Mouse (Mus musculus) ES-Bruce4 (cell line): ENCODE measurements around the gene Nxt1.

Experiments used
- CTCF ChIP-seq: IDR thresholded peaks from one replicate; pipeline ENCODE4 v1.8.1; 2011; ENCODE audit warnings: low read depth, low read length
- POLR2A ChIP-seq: IDR thresholded peaks from one replicate; pipeline ENCODE4 v1.8.1; 2011; ENCODE audit warnings: low read length; ENCODE audit not compliant: insufficient read depth

DNA sequence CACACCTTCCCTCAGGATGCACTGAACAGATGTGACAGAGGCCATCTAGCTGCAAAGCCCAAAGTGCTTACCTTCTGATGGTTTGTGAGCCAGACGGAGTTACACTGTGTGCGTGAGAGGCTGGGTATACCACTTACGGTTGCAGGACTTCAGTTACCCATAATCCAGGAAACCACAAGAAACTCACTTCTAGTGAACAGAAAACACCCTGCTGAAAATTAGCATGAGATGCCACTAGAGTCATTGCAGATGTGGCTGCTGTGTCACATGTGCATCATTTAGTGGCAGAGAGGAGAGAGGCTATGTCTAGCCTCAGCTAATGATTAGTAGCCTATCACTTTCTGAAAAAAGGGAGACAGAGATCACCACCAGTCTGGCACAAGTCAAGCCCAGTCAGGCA lies 47.9 kb upstream of the Nxt1 start:
- TF ChIP-seq CTCF (no peak), POLR2A (no peak)
